21 mouse cellular contexts compared by ENCODE assay signal in the genomic region with DNA sequence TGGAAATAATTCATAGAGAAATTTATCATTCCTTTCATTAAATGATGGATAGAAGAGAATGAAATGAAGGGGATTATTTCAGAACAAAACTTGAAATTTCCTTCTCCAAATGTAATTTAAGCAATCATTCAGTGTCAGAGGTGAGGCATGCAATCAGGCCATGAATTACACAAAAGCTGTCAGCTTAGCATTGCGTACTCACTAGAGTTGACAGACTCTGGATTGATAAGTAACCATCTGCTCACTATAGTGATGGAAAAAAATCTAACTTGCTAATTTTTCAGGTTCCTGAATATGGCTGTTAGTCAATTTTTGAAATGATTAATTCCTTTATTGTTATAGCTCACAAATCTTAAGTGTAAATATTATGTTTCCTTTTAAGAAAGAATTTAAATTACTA.
"Had no signal": no experiment of that assay in that cellular context is flagged by ENCODE, and none has a peak within 500 bp of the region (broad histone marks: within the 10 kb centered on the region; RNA-seq: fewer than 3 reads in every experiment).

No protein-coding gene starts in this region.

- H3K36me3 ChIP-seq: limb, embryonic 12.5 days; limb, embryonic 15.5 days; midbrain, embryonic 10.5 days; neural tube, embryonic 13.5 days; stomach, embryonic 15.5 days had no signal

- H3K4me1 ChIP-seq: limb, embryonic 12.5 days; limb, embryonic 15.5 days; megakaryocyte, embryonic 14.5 days; midbrain, embryonic 10.5 days; neural tube, embryonic 13.5 days; stomach, embryonic 15.5 days had no signal

- H3K4me2 ChIP-seq: limb, embryonic 12.5 days; limb, embryonic 15.5 days; liver, embryonic 11.5 days; lung, embryonic 14.5 days; neural tube, embryonic 13.5 days; stomach, embryonic 15.5 days had no signal

- DNase-seq: kidney, adult 9 months; kidney, postnatal 14 days; kidney, postnatal 4 days; left cerebral cortex, postnatal 4 days; liver, postnatal 0 days; lung, embryonic 14.5 days; retina, postnatal 1 day; right cerebral cortex, postnatal 25 days; spleen, adult 18-20 months; thymus, adult 18-20 months; thymus, postnatal 36 days had no signal

- H3K27ac ChIP-seq: limb, embryonic 12.5 days; limb, embryonic 15.5 days; liver, embryonic 14.5 days; midbrain, embryonic 10.5 days; neural tube, embryonic 13.5 days; stomach, embryonic 15.5 days had no signal

- H3K9ac ChIP-seq: limb, embryonic 12.5 days; limb, embryonic 15.5 days; liver, embryonic 14.5 days; liver, postnatal 0 days; lung, embryonic 14.5 days; neural tube, embryonic 13.5 days; stomach, embryonic 15.5 days had no signal

- ATAC-seq: liver, postnatal 0 days; lung, postnatal 0 days had no signal

- H3K9me3 ChIP-seq: limb, embryonic 12.5 days; limb, embryonic 15.5 days; megakaryocyte, embryonic 14.5 days; midbrain, embryonic 10.5 days; neural tube, embryonic 13.5 days; stomach, embryonic 15.5 days had no signal

- H3K27me3 ChIP-seq: limb, embryonic 12.5 days; limb, embryonic 15.5 days; megakaryocyte, embryonic 14.5 days; neural tube, embryonic 13.5 days; stomach, embryonic 15.5 days had no signal

- H3K4me3 ChIP-seq: limb, embryonic 12.5 days; limb, embryonic 15.5 days; megakaryocyte, embryonic 14.5 days; midbrain, embryonic 10.5 days; myocyte; neural tube, embryonic 13.5 days; stomach, embryonic 15.5 days had no signal
